Mouse (Mus musculus): ENCODE measurements at regions not wholly inside any gene's neighbourhood (a gene's known extent, or its start where the extent isn't known, plus 50 kb on each side); places are given as distances from the start of the nearest gene placed in this dataset.

- TF ChIP-seq EP300 (IDR thresholded peaks at IDR 0.05) = no peak
- TF ChIP-seq CTCF (IDR thresholded peaks at IDR 0.05) = no peak
Measured at GRCm38 (mm10) chr14:99434645-99435044, 136.2 kb downstream of the Klf5 start.

All from lung, postnatal 0 days (tissue).